Mouse (Mus musculus) c-Kit-positive CD71-negative TER-119-negative erythroid progenitor cells, embryonic 14.5 days (primary cell): Measurements from ENCODE around the gene Car4.

Source experiments
- DNase-seq: peaks from one replicate; pipeline ENCODE4 v3.0.0-alpha.2; 2013; ENCODE audit warnings: low read depth

Gene Car4

GRCm38 (mm10) chr11:85013121-85013520, 55.5 kb downstream of the Car4 start:
- no peak for DNase-seq
